Mouse (Mus musculus) Muller cell, postnatal 12 days (primary cell): ENCODE results near the gene Zfyve9.
A peak's percentile ranks its signal among the peaks of the same experiment; 100 is the strongest.
"Not testable (repeated sequence)": the region's sequence is repeated elsewhere in the genome, so short reads cannot be mapped to it uniquely, and the experiment has no call there.

Experiments used
- DNase-seq: peaks from one replicate; pipeline ENCODE4 v3.0.0-alpha.2; 2015; ENCODE audit errors: inconsistent ontology term

The Zfyve9 gene

DNA sequence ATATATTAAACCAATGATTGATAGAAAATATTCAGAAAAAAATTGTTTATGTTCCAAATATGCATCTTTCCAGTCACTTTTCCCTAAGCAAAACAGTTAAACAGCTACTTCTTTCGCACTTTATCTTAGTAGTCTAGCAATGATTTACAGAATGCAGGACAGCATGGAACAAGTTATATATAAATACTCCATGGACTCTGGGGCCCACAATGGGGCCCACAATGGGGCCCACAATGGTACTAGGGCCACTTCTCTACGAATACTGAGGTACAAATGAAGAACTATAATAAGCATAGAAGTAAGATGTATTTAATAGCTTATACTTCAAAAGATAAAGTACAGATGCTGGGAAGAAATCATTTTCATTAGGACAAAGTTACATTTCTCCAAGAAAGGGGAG is 56.5 kb downstream of the Zfyve9 start:
- DNase-seq = no peak

DNA sequence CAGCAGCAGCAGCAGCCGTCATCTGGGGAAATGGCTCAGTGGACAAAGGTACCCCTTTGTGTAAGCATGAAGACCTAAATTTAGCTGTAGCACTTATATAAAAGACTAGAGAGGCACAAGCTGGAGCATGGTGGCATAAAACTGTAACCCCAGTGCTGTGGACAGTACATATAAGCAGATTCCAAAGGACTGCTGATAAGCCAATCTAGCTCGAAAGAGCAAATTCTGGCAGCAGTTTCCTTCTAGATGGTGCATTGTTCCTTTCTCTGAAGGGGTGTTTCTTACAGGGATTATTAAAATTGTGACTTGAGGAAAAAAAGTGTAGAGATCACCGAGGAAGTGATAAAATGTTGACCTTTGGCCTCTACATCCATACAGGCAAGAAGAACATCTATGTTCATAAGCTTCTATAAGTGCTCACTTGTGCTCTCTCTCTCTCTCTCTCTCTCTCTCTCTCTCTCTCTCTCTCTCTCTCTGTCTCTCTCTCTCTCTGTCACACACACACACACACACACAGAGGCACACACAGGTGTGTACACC is 59.3 kb downstream of the Zfyve9 start:
- DNase-seq = no peak

DNA sequence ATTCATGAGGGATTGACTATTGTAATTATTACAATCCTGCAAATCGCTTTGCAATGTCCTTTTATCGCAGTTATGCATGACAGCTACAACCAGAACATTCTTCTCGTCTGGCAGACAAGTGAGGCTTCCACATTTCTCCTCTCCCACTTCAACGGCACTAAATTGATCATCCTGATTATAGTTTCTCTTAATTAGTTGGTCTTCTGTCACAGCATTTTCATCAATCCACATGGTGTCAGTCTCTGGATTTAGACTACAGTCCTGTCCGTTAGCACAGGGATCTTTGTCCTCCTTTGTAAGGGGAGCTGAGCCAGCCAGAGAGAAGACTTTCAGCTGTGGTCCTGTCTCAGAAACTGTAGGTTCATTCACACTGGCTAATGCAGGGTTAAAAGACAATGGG is 61.2 kb downstream of the Zfyve9 start, which contains the start of gene 3110021N24Rik:
Gene 3110021N24Rik, plus strand, starts transcription at position 301 of the 400 bp plus-strand sequence.
- no peak for DNase-seq

DNA sequence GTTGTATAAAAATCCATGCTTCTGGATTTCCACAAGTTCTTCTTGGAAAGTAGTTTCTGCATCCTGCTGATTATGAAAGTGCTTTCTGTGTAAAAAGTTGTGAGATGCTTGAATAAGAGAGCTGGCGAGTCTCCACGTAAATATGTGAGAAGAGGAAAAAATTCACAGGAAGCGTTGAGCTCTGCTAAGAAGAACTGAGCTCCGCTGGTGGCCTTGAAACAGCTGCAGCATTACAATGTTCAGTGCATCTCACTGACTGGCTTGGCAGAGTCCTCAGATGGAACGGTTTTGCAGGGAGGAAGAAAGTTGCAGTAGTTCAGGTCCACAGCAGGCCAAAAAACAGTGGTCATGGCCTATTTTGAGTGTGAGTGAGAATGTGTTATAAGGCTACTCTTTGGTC is 72.4 kb downstream of the Zfyve9 start:
- DNase-seq = no peak

DNA sequence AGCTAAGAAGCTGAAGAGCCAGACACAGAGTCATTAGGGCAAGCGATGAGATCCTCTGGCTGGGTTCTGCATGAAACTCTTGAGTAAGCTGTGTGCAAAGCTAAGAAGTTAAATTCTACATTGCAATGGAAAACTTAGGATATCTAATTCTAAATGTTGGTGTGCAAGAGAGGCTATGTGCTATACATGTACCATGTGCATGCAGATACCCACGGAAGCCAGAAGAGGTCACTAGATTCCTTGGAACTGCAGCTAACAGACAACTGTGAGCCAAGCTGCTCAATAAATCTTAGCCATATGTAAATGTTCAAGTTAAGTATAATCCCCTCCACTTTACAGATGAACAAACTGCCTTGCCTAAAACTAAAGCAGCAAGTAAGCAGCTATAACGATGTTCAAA is 83.7 kb downstream of the Zfyve9 start:
- DNase-seq = peak; percentile 14

DNA sequence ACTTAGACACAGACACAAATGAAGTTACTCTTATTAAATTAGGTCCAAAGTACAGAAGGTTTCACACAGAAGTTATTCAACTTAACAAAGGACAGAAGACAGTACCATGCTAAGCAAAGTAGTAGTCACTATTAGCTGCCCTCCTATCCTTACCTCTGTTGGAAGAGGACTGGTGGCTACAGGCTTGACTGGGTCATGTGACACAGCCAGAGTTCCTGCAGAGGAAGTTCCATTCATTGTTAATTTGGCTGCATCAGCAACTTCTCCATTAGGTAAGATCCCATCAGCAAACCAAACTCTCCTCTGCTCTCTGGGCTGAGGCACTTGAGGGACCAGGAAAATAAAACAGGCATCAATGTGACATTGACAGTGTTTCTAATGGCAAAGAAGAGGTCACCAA is 89.1 kb downstream of the Zfyve9 start:
- no peak for DNase-seq

DNA sequence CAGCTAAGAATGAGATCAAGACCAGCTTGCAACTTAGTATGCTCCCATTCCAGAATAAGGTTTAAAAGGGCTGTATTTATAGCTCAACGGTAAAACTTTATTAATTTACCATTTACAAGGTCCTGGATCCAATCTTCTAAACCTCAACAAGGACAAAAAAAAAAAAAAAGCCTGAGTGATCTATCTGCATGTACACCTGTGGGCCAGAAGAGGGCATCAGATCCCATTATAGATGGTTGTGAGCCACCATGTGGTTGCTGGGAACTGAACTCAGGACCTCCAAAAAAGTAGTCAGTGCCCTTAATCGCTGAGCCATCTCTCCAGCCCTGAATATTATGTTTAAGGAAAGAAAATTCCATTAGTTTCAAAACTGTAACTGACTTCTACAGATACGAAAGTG is 90.1 kb downstream of the Zfyve9 start:
- no peak for DNase-seq

DNA sequence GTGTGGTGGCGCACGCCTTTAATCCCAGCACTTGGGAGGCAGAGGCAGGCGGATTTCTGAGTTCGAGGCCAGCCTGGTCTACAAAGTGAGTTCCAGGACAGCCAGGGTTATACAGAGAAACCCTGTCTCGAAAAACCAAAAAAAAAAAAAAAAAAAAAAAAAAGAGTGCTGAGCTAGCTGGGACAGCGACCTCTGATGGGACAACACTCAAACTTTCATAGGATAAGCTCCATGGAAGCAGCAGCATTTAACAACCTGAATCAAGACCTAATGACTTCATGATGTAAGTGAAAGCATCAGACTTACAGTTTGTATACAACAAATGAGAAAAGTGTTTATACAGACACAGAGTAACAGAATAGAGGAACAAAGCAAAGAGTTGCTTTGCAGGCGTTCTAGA is 93.5 kb downstream of the Zfyve9 start:
- DNase-seq = not testable (repeated sequence)

DNA sequence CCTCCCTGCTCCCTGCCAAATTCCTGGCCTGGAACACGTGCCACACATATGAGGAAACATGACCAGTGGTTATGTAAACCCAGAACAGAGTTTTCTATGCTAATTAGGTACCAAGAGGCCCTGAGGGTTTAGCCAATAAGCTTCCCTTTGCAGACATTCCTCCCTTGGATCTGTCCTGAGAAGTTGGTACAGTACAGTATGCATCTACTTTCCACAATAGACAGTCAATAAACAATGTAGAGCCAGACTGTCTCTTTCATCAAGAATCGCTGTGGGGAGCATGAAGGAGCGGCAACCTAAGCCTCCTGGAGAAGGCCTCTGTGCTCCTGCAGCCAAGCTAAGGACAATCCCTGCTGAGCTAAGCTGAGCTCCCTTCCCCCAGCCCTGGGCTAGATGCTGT is 94.4 kb downstream of the Zfyve9 start:
- no peak for DNase-seq

DNA sequence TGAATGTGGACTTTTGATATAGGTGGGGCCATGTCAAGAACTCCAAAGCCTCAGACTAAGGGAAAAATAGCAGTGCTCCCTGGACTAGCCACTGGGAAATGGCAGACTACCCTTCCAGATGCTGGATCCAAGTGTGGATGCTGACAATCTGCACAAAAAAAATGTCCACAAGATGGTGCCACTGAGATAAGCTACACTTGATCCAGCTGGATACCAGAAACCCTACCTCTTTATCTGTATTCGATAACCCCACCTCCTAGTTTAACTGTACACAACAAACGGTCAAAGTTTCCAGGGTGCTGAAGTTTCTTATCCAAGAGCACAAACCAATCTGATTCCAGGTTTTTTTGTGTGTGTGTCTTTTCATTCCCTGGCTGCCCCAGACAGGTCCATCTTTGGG is 116.2 kb downstream of the Zfyve9 start:
- no peak for DNase-seq

DNA sequence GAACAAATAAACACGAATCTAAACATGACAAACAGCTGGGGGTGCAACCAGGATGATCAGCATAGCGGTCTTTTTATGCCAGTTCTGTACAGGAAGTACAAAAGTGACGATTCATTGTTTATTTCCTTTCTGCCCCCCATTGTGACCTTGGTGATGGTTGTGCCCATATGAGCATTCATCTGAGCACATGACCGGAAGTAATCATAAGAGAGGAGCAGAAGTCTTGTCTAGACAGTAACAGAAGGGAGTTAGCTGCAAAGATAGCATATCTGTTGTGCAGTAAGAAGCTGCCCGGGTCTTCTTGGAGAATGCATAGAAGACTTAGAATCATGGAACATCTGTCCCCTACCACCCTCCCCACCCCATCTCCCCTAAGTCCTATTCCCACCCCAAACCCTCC is 141.8 kb downstream of the Zfyve9 start:
- DNase-seq = no peak

DNA sequence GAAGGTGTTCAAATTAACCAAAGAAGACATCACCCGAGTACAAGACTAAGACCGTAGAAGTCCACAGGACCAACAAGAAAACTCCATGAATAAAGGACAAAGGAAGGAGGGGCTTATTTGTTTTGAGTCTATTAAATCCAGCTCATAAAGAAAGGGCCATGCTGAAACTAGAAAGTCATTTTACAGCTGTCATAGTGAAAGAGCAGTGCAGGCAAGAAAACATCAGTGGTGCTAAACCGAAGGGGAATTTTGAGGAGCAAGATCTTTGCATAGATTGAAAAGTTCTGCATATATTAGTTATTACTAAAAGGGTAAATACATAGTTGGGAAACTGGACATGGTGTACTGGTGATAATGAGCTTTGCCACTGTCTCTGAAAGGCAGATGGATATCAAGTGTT is 142.9 kb downstream of the Zfyve9 start:
- DNase-seq = no peak

DNA sequence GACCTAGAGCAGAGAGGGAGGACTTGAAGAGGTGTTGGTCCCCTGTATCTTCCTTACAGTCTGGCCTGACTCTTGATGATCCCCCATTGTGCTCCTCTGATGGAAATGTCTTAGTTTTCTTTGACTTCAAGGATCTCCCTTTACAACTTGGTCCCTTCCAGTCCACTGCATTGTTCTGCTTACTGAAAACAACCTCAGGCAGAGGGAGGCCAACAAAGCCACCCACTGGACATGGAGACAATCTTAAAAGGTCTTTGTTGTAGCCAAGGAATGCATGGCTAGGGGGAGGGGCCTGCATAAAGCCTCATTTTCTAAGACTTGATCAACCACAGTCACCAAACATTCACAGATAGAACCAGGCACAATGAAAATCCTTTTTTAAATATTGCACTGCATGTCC is 145.5 kb downstream of the Zfyve9 start:
- peak; percentile 11 for DNase-seq

DNA sequence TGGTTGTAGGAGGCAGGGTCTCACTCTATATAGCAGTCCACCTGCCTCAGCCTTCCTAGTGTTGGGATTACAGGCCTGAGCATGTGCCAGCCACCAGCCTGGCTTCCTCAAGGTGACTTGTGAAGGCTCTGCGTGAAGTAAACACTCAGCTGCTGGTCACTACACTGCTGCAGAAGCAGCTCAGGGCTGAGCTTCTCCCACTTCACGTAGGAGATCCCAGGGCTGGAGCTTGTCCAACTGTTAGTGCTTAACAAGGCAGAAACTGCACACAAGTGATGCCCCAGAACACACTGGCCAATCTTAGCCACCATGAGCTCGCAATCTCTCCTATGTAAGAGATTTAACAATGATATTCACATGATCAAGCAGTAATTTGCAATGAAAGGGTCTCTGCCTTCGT is 145.9 kb downstream of the Zfyve9 start:
- DNase-seq = peak; percentile 4

DNA sequence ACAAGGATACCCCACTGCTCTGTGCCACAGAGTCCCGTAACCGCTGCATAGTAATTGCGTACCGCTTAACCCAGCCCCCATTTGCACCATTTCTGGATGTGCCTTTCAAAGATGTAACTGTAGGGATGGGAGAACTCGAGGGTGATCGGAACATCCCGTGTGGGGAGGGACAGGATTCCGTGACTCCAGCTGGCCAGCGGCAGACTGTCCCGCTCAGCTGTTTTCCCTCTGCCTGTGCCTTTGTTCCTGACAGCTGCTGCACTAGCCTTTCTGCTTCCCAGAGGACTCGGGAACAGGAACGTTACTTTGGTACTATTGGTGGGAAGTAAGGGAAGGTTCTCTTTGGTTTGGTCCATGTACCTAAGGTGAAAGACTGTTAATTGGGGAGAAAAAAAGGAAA is 146.9 kb downstream of the Zfyve9 start:
- no peak for DNase-seq

DNA sequence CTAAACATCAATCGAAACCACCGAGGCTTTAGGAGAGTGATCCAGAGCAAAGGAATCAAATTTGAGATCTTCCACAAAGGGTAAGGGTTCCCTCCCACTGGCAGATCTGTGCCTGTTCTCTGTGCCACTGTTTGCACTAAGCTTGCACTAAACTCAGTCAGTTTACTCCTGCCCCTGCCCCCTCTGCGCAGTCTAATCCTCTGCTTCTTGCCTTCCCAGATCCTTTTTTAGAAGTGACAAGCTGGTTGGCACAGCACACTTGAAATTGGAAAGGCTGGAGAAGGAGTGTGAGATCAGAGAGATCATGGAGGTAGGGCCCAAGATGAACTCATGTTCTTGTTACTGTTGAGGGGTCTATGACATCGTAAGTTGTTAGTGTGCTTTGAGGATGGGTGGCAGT is 149.0 kb downstream of the Zfyve9 start:
- no peak for DNase-seq

DNA sequence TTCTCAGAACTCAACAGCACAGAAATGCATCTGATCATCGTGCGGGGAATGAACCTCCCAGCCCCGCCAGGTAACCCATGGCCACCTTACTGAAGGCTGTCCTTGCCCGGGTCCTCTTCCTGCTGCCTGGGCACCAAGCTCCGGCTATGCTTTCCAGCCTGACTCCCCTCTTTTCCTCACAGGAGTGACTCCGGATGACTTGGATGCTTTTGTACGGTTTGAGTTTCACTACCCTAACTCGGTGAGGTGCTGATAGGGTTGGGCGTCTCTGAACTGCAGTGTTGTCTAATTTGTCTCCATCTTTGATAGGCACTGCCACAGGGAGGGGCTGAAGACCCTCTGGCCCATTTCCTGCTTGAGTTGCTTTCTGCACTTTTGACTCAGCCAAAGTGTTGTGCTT is 150.5 kb downstream of the Zfyve9 start:
- no peak for DNase-seq

DNA sequence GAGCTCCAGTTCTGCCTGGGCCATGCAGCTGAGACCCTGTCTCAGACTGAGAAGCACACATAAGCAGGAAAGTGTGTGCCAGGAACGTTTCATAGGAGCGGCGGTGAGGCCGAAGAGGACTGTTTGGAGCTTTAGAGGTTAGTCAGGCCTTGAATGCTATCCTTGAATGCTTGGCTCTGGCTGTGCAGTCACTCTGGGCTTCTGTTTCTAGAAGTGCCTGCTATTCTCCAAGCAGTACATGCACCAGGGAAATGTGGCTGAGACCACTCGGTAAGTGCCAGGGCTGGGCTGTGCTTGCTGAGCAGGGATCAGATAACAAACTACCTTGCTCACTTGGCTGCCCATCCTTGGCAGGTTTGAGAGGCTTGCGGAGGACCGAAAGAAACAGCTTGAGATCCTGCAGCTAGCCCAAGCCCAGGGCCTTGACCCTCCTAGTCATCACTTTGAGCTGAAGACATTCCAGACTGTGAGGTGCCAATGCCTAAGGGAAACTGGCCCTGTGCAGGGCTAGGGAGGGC is 151.2 kb downstream of the Zfyve9 start:
- DNase-seq = peak; percentile 18

DNA sequence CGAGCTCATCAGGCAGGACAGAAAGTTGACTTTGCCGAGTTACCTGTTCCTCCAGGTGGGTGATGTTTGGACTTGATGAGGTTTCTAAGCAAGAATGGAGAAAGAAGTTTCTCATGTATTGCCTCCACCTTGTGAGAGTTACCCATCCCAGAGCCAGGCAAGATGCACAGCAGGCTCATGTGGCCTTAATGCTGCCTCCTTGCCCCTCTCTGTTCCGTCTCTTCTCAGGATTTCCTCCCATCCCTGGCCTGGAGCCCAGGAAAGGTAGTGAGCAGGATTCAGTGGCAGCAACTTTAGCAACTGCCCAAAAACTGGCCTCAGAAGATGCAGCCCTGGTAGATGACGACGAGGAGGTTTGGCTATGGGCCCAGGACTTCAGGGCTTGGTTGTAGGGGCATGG is 153.5 kb downstream of the Zfyve9 start:
- DNase-seq = no peak

DNA sequence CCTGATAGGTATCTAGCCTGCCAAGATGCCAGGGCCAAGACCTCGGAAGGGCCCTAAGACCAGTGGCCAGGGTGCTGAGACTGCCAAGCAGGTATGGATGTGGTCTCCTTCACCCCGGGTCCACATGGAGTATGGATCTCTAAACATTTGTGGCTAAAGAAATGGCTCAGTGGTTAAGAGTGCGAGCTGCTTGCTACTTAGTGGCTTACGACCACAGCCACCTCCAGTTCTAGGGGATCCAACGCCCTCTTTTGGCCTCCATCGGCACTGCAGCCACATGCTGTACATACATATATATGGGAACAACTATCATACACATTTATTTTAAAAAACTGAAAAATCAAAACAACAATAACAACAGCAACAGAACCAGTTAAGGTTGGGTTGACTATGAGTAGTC is 159.1 kb downstream of the Zfyve9 start:
- DNase-seq = no peak

DNA sequence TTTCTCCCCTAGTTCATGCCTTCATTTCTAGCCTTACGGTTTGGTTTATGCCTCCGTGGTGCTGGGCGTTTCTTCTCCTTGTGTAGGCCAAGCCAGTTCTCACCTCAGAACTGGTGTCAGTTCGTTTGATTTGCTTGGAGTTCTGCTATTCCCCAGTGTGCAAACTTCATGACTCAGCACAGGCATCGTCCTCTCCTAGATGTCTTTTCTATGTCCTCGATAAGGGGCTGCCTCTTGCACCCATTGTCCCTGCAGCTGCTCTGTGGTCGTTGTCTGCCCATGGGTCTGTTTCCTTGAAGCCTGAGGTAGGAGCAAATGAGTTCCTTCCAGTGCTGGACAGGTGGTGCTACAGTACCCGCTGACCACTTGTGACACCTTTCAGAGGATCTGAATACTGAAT is 160.1 kb downstream of the Zfyve9 start:
- no peak for DNase-seq

DNA sequence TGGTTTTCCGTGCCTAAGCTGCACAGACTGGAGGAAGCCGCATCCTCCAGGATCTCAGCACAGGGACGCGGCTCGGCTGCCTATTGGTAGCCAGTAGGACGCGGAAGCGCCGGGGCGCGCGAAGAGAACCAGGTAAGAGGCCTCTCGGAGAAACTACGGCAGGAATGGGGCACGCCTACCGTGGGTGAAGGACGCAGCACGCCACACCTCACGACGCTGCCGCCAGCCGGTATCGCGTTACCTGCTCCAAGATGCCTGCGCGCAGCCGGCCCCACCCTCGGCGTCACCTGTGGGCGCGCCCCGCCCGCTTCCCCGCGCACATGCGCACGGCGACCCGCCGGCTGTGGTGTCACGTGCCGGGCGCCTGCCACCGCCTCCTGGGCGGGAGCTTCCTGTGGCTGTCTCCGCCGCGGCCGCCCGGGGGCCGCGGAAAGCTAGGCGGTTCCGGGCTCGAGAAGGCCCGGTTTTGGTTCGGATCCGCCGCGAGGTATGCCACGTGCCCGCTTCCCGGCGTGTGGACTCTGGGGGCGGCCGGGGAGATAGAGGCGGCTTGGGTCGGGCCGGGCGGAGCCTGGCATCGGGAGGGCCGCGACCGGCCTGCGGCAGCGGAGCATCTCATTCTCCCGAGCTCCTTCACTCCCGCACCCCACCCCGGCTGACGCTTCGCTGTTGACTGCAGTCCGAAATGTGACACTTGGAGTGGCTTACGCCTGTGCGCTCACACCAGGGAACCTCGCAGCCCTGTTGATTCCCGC is 160.8 kb downstream of the Zfyve9 start, which contains the start of gene Cc2d1b:
Gene Cc2d1b, plus strand, starts transcription at position 354 of the 755 bp plus-strand sequence.
- peak; percentile 95 for DNase-seq

DNA sequence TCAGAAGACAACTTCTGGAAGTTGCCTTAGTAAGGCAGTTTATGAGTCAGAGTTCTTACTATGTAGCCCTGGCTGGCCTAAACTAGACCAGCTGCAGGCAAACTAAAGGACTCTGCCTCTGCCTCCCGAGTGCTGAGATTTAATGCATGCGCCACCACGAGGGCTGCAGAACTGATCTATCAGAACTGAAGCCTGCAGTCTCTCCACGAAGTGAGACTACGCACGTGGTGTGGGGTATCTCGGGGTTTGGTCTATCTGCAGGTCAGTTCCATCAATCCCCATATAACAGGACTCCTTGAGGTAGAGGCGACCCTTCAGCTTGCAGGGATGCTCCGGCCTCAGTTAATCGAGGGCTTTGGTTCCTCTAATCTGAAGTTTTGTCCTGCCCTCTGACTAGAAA is 161.4 kb downstream of the Zfyve9 start:
- DNase-seq = no peak
